Mouse (Mus musculus) frontal cortex, adult 2 months (tissue): ENCODE measurements around the gene Umps. TPM values are rescaled to one million over a fixed set of nuclear protein-coding genes. Genes with fewer than 3 reads are reported as not detected.

Experiments
- DNase-seq, 2 experiments: peaks; one replicate each; pipeline ENCODE4 v3.0.0; 2022; ENCODE audit warnings: low spot score in 1 of 2; ENCODE audit errors: extremely low spot score in 1 of 2
- polyA plus RNA-seq: library from polyadenylated mRNA; depleted of rRNA; stranded (reverse); fragments of >200 nt; gene quantifications from 2 replicates; pipeline ENCODE4 v1.2.3, GENCODE M21; 2012

The Umps gene
- polyA plus RNA-seq, 1 experiment: 12.6 TPM

GRCm38 (mm10) chr16:33934701-33935406, 32.0 kb downstream of the Umps start:
- peak in 1 of 2 experiments; percentile 59 for DNase-seq

GRCm38 (mm10) chr16:33933411-33933810, 33.4 kb downstream of the Umps start:
- no peak for DNase-seq

GRCm38 (mm10) chr16:33932126-33932525, 34.7 kb downstream of the Umps start:
- DNase-seq: no peak

DNA sequence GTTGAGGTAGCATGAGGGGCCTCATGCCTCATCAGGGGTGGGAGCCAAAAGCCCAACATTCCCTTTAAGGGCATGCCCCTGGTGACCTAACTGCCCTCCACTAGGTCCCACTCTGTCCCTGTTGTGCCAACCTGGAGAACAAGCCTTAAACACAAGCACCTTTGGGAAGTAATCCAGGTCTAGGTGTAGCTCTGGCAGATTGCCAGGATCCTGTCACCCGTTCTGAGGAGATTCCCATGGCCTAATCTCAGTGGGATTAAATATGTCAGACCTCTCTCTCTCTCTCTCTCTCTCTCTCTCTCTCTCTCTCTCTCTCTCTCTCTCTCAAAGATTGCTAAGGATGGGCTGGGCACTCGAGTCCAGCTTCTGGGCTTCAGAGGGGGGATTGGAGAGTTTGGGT, 35.2 kb downstream of the Umps start:
- no peak for DNase-seq

DNA sequence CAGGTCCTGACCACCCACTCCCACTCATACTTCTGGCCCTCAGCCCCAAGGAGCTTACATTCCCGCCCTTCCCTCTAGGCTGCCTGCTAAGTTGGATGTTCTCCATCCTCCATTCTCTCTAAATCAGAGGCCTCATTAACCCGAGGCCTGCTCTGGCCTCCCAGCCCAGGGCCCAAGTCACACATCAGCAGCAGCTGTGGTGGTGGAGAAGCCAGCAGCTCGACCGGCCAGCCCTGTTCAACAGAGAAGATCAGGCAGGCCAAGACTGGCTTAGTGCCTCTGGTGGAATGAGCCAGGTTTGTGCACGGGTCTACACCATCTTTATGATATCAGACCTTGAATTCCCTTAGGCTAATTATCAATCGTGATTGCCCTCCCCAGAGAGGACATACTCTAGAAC, 36.1 kb downstream of the Umps start:
- DNase-seq: no peak

- no peak for DNase-seq
Measured at GRCm38 (mm10) chr16:33928788-33929462, 37.9 kb downstream of the Umps start.

DNA sequence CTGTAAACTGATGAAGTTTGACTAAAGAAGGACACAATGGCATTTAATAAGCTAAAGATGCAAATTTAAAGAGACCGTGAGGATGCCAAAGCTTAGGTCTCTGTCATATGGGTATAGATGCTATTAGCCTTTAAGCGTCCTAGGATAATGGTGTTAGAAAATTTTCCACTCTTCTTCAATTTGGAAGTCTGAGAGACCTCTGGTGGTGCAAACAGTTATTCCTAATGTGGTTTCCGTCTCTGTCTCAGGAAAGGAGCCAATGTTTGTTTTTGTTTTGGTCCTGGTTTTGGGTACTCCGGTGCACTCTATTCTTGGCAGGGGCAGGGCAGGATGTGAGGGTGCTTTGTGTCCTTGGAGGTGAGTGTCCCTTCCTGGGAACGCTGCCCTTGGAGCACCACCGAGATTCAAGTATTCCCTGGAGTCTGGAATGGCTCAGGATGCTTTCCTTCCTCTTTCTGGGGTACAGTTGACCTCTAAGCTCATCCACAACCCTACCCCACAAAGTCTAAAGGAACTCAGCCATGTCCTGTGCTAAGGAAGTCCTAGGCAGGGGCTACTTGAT, 39.5 kb downstream of the Umps start:
- no peak for DNase-seq

GRCm38 (mm10) chr16:33923758-33924157, 43.1 kb downstream of the Umps start:
- DNase-seq: no peak

DNA sequence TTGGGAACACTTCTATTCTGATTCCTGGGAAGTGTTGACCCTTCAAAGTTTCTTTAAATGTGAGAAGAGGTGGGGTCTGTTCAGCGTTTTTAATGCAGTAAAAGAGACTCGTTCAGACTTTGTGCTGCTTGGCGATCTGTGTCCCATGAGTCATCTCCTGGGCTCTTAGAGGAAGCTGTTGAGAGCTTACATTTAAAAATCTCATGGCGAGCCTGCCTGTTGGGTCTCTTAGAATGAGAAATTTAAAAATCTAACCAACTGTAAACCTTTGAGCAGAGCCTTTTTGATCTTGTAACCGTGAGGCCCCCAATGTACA, 43.9 kb downstream of the Umps start:
- DNase-seq: no peak

DNA sequence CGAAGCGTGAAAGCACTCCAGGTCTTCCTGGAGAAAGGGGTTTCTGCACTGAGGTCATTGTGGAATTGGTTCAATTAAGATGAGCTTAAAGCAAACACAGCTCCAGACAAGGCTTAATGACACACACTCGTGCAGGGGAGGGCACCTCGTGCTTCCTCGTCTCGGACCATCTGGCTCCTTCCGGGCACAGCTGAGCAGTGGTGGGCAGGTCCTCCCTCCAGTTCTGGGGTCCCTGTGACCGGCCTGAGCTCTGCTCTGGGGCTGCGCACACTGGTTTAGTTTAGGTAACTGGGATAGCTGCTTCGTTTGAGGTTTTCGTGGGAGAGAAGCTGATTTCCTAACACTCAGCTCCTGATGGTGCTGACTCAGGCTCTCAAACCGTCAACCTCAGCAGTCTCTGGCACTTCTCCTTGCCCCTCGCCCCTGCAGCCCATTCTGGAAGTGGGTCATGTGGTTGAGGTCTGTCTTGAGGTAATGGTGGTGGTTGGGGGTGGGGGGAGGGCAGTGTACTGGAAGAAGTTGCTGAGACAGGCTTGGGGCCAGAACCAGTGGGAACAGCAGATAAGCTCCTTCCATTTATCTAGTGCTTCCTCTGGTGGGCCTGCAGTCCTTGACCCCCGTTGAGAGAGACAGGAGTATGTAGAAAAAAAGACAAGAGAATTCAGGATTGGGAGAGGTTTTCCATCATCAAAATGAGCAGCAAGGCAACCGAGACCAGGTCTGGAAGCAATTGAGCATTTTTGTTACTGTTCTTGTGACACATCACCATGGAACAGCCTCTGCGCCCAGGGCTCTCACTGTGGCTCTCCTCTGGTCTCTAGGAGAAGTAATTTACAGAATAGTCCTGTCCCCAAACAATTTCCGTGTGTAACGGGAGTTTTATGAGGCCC, 44.5 kb downstream of the Umps start:
- DNase-seq: no peak

DNA sequence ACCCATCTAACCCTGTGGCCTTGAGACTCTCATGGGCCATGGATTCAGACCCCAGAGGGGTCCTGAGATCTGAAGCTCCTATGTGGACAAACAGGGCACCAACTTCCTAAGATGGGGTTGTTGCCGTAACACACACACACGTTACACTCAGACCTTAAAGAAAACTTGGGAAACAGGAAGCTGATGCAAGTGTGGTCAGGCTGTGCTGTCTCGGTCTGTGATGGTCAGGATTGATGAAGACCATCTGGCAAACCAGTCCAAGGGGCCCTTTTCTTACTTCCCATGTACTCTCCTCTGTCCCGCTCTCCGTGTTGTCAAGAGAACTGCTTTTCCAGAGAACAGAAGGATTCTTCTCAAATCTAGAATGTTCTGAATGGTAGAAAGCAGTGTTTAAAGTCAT, 45.3 kb downstream of the Umps start:
- DNase-seq: no peak

- no peak for DNase-seq
Measured at GRCm38 (mm10) chr16:33917926-33918325, 48.9 kb downstream of the Umps start.

DNA sequence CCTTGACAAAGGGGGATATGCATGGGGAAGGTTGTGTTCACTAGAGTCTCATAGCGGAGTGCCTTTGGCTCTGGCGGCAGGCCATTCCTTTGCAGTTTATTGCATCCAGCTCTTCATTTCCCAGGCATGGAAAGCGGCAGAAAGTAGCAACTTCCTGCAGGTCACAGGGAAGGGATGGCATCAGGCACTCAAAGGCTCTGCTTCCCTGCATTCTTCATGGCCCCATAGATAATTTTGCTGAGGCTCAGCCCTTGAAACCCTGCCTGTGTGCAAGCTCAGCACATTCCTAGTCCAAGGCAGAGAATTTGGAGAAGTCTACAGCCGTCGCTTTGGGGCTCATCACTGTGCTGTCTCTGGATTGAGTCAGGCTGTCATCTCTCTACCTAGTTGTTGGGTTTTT, 49.4 kb downstream of the Umps start:
- DNase-seq: no peak

- DNase-seq: no peak
Measured at GRCm38 (mm10) chr16:33916473-33917251, 50.2 kb downstream of the Umps start.

GRCm38 (mm10) chr16:33914997-33915396, 51.8 kb downstream of the Umps start:
- no peak for DNase-seq

DNA sequence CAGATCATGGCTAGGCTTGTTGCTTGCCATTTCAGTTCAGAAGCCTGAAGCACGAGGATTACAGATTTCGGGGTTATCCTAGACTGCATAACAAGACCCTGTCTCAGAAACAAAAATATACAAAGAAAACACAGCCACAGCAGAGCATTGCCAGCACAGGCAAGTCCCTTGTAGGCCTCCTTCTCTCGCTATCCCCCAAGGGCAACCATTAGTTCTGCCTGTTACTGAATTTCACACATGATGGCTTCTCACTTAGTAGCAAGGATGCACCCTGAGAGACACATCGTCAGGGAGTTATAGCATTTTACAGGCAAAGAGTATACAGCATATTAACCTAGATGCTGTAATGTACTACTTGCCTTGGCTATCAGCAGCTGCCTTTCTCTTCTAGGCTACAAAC, 58.6 kb downstream of the Umps start:
- no peak for DNase-seq
